Mouse (Mus musculus): ENCODE measurements around the gene Tbc1d10a. TPM values are rescaled to one million over a fixed set of nuclear protein-coding genes. Genes with fewer than 3 reads are reported as not detected.
A peak's percentile ranks its signal among the peaks of the same experiment; 100 is the strongest.

Gene Tbc1d10a
- total and polyA plus RNA-seq, 2 experiments from 2014 or later, result 31.9 to 48.4 TPM

DNA sequence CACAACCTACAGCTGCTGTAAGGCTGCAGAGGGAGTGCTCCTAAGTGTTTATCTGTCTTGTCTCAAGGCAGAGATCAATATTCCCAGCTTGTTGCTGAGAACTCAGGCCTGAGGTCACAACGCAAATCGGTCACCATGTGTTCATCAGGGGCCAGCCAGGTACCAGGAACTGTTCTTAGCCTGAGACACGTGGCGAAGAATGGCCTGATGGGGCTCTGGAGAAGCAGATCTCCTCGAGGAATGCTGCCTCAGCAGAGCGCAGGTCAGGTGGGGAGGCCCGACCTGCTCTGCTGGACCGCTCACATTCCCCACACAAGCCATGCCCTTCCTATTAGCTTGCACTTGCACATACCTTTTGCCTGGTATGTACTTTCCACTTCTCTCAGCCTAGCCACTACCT is 10.0 kb downstream of the Tbc1d10a start:
- Histone ChIP-seq H3K9ac (replicated peaks; ENCODE audit: low read length, poor library complexity, severe bottlenecking) (no peak overlapping the region), H3K27me3 (ENCODE audit: insufficient read depth, low read length) (no peaks in the 10 kb centered on the region), H3K27ac (ENCODE audit: low read depth, low read length) (no peak overlapping the region), H3K4me2 (ENCODE audit: low read depth, low read length, poor library complexity, severe bottlenecking) (no peak overlapping the region), H3K36me3 (ENCODE audit: insufficient read depth, low read length) (no peaks in the 10 kb centered on the region), H3K4me1 (ENCODE audit: insufficient read depth, low read length) (peaks cover 5% of the 10 kb centered on the region; the same call in 1 of the 2 replicates), H3K9me3 (ENCODE audit: low read length) (no peaks in the 10 kb centered on the region), H3K4me3 (ENCODE audit: low read depth, low read length) (no peak overlapping the region)
- 79% methylated on average over 8 of the region's 8 CpGs for WGBS
- no peak for TF ChIP-seq CTCF (IDR thresholded peaks at IDR 0.05)
- DNase-seq (ENCODE audit: low spot score), result no peak
- no peak for ATAC-seq (ENCODE audit: low FRiP score)

DNA sequence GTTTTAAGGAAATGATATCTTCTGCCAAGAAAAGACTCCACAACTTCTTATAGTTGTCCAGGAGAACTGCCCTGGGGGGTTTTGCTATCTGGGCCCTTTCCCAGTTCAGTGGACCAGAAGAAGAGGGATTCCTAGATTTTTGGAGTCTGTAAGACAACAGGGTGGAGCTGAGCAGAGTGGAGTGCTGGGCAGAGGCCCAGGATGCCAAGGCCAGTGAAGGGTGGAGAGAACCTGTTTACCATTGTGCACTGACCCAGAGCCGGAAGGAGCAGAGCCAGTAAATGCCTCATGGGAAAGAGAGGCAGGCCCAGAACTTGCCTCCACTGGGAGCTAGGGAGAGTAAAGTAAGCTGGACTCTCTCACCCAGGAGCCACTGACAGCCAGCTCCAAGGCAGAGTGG is 11.1 kb downstream of the Tbc1d10a start:
- DNase-seq (ENCODE audit: low spot score) (no peak), ATAC-seq (ENCODE audit: low FRiP score) (no peak)
- TF ChIP-seq CTCF (IDR thresholded peaks at IDR 0.05), result no peak
- H3K4me1 ChIP-seq (ENCODE audit: insufficient read depth, low read length), result peaks cover 5% of the 10 kb centered on the region; the same call in 1 of the 2 replicates
- WGBS, result 53% methylated on average over 1 of the region's 1 CpGs
- no peaks in the 10 kb centered on the region for H3K27me3 ChIP-seq (ENCODE audit: insufficient read depth, low read length)
- no peak overlapping the region for H3K4me3 ChIP-seq (ENCODE audit: low read depth, low read length)
- no peak overlapping the region for H3K27ac ChIP-seq (ENCODE audit: low read depth, low read length)
- no peak overlapping the region for H3K4me2 ChIP-seq (ENCODE audit: low read depth, low read length, poor library complexity, severe bottlenecking)
- H3K9me3 ChIP-seq (ENCODE audit: low read length), result no peaks in the 10 kb centered on the region
- H3K9ac ChIP-seq (replicated peaks; ENCODE audit: low read length, poor library complexity, severe bottlenecking), result no peak overlapping the region
- H3K36me3 ChIP-seq (ENCODE audit: insufficient read depth, low read length), result no peaks in the 10 kb centered on the region

DNA sequence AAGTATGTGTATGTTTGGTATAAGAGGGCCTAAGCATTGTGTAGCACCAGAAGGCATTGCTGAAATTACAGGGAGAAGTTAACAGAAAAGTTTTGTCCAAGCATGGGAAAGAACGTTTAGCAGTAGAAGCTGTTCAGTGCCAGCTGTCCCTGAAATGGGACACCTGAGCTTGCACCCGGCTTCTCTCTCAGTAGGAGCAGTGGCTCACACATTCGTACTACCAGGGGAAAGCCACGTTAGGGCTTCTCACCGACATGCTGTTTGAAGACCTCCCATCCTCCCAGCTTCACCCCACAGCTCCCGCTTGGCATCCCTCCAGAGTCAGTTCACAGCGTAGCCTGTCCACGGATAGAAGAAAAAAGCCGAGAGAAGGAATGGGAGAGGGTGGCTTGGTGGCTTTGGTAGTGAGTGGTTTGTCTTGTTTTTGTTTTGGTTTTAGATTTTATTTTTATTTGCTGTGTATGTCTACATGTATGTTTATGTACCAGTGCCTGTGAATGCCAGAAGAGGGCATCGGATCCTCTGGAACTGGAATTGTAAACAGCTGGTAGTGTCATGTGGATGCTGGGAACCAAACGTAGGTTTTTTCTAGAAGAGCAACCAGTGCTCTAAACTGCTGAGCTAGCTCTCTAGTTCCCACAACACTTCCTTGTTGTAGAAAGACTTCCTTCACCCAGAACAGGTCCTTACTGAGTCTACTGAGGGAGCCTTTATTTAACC is 15.6 kb downstream of the Tbc1d10a start:
- peaks cover 10% of the 10 kb centered on the region; the same call in 1 of the 2 replicates for H3K36me3 ChIP-seq (ENCODE audit: insufficient read depth, low read length)
- no peaks in the 10 kb centered on the region for H3K9me3 ChIP-seq (ENCODE audit: low read length)
- H3K27ac ChIP-seq (ENCODE audit: low read depth, low read length), result no peak overlapping the region
- DNase-seq (ENCODE audit: low spot score), result no peak
- WGBS, result 69% methylated on average over 11 of the region's 11 CpGs
- H3K27me3 ChIP-seq (ENCODE audit: insufficient read depth, low read length), result no peaks in the 10 kb centered on the region
- H3K4me1 ChIP-seq (ENCODE audit: insufficient read depth, low read length), result no peaks in the 10 kb centered on the region
- no peak overlapping the region for H3K4me2 ChIP-seq (ENCODE audit: low read depth, low read length, poor library complexity, severe bottlenecking)
- no peak overlapping the region for H3K4me3 ChIP-seq (ENCODE audit: low read depth, low read length)
- no peak for ATAC-seq (ENCODE audit: low FRiP score)
- TF ChIP-seq CTCF (IDR thresholded peaks at IDR 0.05), result no peak
- no peak overlapping the region for H3K9ac ChIP-seq (replicated peaks; ENCODE audit: low read length, poor library complexity, severe bottlenecking)

DNA sequence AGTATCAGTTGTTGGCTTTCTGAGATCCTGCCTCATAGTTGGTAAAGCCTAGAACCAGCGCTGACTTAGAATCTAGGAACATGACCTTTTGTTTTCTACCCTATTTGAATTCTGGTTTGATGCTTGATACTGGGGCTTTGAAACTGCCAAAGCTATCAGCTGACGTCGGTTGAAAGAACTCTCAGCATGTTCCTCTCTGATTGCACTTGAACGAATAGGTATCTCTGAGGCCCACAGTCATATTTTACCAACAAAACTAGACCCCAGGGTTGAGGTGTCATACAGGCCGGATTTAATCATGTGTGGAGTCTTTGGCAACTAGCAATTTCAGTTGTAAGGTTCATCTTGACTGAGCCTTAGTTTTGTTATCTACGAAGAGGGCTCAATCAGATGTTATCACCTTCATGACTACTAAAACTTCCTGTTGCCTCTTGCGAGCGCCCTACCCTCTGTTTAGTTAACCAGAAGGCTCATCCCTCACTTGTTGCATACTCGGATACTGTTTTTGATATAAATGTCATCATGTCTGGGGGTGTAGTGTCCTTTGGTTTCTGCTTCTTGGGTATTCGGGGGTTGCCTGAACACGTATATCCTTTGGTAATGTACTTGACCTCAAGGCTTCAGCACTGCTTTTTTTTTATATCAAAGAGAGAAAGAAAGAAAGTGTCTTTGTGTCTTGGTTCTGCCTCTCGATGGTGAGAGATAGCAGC is 16.6 kb downstream of the Tbc1d10a start:
- H3K27ac ChIP-seq (ENCODE audit: low read depth, low read length), result no peak overlapping the region
- ATAC-seq (ENCODE audit: low FRiP score), result no peak

DNA sequence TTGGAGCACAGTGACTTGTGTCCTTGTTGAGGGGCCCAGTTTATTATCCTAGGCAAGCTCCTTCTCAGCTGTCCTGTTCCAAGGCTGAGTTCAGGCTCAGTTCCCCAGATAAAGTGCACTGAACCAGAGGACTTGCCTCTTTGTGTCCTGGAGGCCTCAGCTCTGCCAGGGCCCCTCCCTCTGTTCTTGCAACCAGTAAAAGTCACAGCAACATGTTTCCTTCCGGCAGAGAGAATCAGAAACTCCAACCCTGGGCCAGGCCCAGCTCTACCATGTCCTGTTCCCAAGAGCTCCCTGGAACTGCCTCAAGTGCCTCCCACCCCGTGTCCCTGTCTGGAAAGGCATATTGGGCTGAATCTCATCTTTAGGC is 17.1 kb downstream of the Tbc1d10a start:
- 42% methylated on average over 2 of the region's 2 CpGs for WGBS
- H3K27me3 ChIP-seq (ENCODE audit: insufficient read depth, low read length), result no peaks in the 10 kb centered on the region
- no peaks in the 10 kb centered on the region for H3K4me1 ChIP-seq (ENCODE audit: insufficient read depth, low read length)
- ATAC-seq (ENCODE audit: low FRiP score) (no peak), DNase-seq (ENCODE audit: low spot score) (peak; percentile 46)
- no peak for TF ChIP-seq CTCF (IDR thresholded peaks at IDR 0.05)
- no peaks in the 10 kb centered on the region for H3K9me3 ChIP-seq (ENCODE audit: low read length)
- peaks cover 13% of the 10 kb centered on the region for H3K36me3 ChIP-seq (ENCODE audit: insufficient read depth, low read length)
- peak overlapping the region; percentile 24; the same call in 1 of the 2 replicates for H3K9ac ChIP-seq (replicated peaks; ENCODE audit: low read length, poor library complexity, severe bottlenecking)
- H3K4me3 ChIP-seq (ENCODE audit: low read depth, low read length), result no peak overlapping the region
- no peak overlapping the region for H3K27ac ChIP-seq (ENCODE audit: low read depth, low read length)
- no peak overlapping the region for H3K4me2 ChIP-seq (ENCODE audit: low read depth, low read length, poor library complexity, severe bottlenecking)

More for the DNA sequence above, 16.6 kb downstream of the Tbc1d10a start:
- H3K9ac ChIP-seq (replicated peaks; ENCODE audit: low read length, poor library complexity, severe bottlenecking), result peak overlapping the region; percentile 24; the same call in 1 of the 2 replicates
- DNase-seq (ENCODE audit: low spot score), result no peak
- no peaks in the 10 kb centered on the region for H3K9me3 ChIP-seq (ENCODE audit: low read length)
- H3K4me1 ChIP-seq (ENCODE audit: insufficient read depth, low read length), result no peaks in the 10 kb centered on the region
- H3K27me3 ChIP-seq (ENCODE audit: insufficient read depth, low read length), result no peaks in the 10 kb centered on the region
- no peak overlapping the region for H3K4me3 ChIP-seq (ENCODE audit: low read depth, low read length)
- 88% methylated on average over 12 of the region's 12 CpGs for WGBS
- peaks cover 10% of the 10 kb centered on the region for H3K36me3 ChIP-seq (ENCODE audit: insufficient read depth, low read length)
- H3K4me2 ChIP-seq (ENCODE audit: low read depth, low read length, poor library complexity, severe bottlenecking), result no peak overlapping the region
- TF ChIP-seq CTCF (IDR thresholded peaks at IDR 0.05), result no peak

DNA sequence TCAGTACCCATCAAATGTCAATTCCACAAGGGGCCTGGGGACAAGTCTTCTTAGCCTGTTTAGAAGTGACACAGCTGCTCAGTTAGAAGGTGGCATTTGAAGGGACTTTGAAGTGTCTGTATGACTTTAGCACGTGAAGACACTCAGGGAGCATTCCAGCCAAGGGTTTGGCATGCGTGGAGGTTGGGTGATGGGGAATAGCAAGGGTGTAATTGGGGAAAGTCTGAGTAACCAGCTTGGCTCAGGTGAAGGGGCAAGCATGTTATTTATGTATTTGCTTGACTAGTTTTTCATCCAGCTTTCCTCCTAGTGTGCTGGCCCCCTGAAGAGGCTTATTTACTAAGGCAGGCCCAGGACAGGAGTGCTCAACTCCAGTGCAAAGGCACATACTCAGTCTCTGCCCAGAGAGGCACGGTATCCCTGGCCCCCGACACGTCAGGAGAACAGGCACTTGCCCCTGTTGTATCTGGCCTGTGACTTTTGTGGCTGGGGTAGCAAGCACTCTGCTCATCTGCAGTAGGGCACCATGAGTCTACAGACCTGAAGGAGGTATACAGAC is 18.6 kb downstream of the Tbc1d10a start:
- Histone ChIP-seq H3K36me3 (ENCODE audit: insufficient read depth, low read length) (peaks cover 25% of the 10 kb centered on the region), H3K4me3 (ENCODE audit: low read depth, low read length) (no peak overlapping the region), H3K27ac (ENCODE audit: low read depth, low read length) (no peak overlapping the region), H3K4me1 (ENCODE audit: insufficient read depth, low read length) (no peaks in the 10 kb centered on the region), H3K9ac (replicated peaks; ENCODE audit: low read length, poor library complexity, severe bottlenecking) (no peak overlapping the region), H3K27me3 (ENCODE audit: insufficient read depth, low read length) (no peaks in the 10 kb centered on the region), H3K4me2 (ENCODE audit: low read depth, low read length, poor library complexity, severe bottlenecking) (no peak overlapping the region), H3K9me3 (ENCODE audit: low read length) (no peaks in the 10 kb centered on the region)
- DNase-seq (ENCODE audit: low spot score), result no peak
- no peak for TF ChIP-seq CTCF (IDR thresholded peaks at IDR 0.05)
- 91% methylated on average over 5 of the region's 5 CpGs for WGBS
- no peak for ATAC-seq (ENCODE audit: low FRiP score)

Data from midbrain, postnatal 0 days (tissue).